Mouse (Mus musculus): Measurements from ENCODE around the gene Olfr536.
"Not testable (repeated sequence)": the region's sequence is repeated elsewhere in the genome, so short reads cannot be mapped to it uniquely, and the experiment has no call there.

Gene Olfr536

GRCm38 (mm10) chr7:140507346-140508021 lies at the start of gene Olfr536:
Gene Olfr536 (minus strand): TSS chr7:140507396.
- DNase-seq (ENCODE audit: low spot score) = not testable (repeated sequence)

GRCm38 (mm10) chr7:140539746-140540145 lies 32.5 kb upstream of the Olfr536 start:
- DNase-seq (ENCODE audit: low spot score) = no peak

GRCm38 (mm10) chr7:140494702-140495101 lies 12.5 kb downstream of the Olfr536 start:
- no peak for DNase-seq (ENCODE audit: low spot score)

GRCm38 (mm10) chr7:140494231-140494630 lies 13.0 kb downstream of the Olfr536 start:
- no peak for DNase-seq (ENCODE audit: low spot score)

- no peak for DNase-seq (ENCODE audit: low spot score)
Observed at GRCm38 (mm10) chr7:140488981-140489380, 18.2 kb downstream of the Olfr536 start.

GRCm38 (mm10) chr7:140483916-140484315 lies 23.3 kb downstream of the Olfr536 start, which contains the start of gene Olfr535:
Gene Olfr535 (plus strand): TSS chr7:140484216.
- DNase-seq (ENCODE audit: low spot score) = no peak

GRCm38 (mm10) chr7:140478733-140479132 lies 28.5 kb downstream of the Olfr536 start:
- DNase-seq (ENCODE audit: low spot score) = no peak

GRCm38 (mm10) chr7:140477886-140478285 lies 29.3 kb downstream of the Olfr536 start:
- DNase-seq (ENCODE audit: low spot score) = no peak

- not testable (repeated sequence) for DNase-seq (ENCODE audit: low spot score)
Observed at GRCm38 (mm10) chr7:140463070-140463469, 44.1 kb downstream of the Olfr536 start, which contains the start of gene Olfr533. Gene Olfr533 (plus strand): TSS chr7:140463370.
